Mouse (Mus musculus): Measurements from ENCODE around the gene Crybb3. TPM values are rescaled to one million over a fixed set of nuclear protein-coding genes. Genes with fewer than 3 reads are reported as not detected.

Crybb3 gene
- not detected in 2 replicates for polyA plus RNA-seq (2016; fragmentation: Nextera tagmentation; extraction: Ambion mirVana)

- no peak within 1 kb of the TSS for H3K4me3 ChIP-seq
- H3K27ac ChIP-seq = no peak within 1 kb of the TSS
- H3K4me1 ChIP-seq = no peaks in the 10 kb centered on the region
- H3K9ac ChIP-seq = no peak within 1 kb of the TSS
- 73% methylated on average over 8 of the region's 8 CpGs for WGBS (ENCODE audit: insufficient replicate concordance)
- H3K36me3 ChIP-seq = no peaks in the 10 kb centered on the region
- no peak for ATAC-seq
- peaks cover 4% of the 10 kb centered on the region; the same call in 1 of the 2 replicates for H3K27me3 ChIP-seq (replicated peaks)
- no peaks in the 10 kb centered on the region for H3K9me3 ChIP-seq (replicated peaks)
- no peak within 1 kb of the TSS for H3K4me2 ChIP-seq
These were observed at the start of gene Crybb3 for GRCm38 (mm10) chr5:113081439-113081838. TSS of gene Crybb3 (minus strand) at chr5:113081584.

GRCm38 (mm10) chr5:113128426-113128825 is 47.0 kb upstream of the Crybb3 start:
- Histone ChIP-seq H3K4me2 (no peak overlapping the region), H3K9me3 (replicated peaks) (no peaks in the 10 kb centered on the region), H3K4me1 (no peaks in the 10 kb centered on the region), H3K27me3 (replicated peaks) (no peaks in the 10 kb centered on the region), H3K27ac (no peak overlapping the region), H3K9ac (no peak overlapping the region), H3K4me3 (no peak overlapping the region), H3K36me3 (no peaks in the 10 kb centered on the region)
- ATAC-seq = no peak
- 58% methylated on average over 4 of the region's 4 CpGs for WGBS (ENCODE audit: insufficient replicate concordance)

- H3K27me3 ChIP-seq (replicated peaks) = no peaks in the 10 kb centered on the region
- ATAC-seq = no peak
- WGBS (ENCODE audit: insufficient replicate concordance) = 80% methylated on average over 12 of the region's 12 CpGs
- H3K9ac ChIP-seq = no peak overlapping the region
- H3K4me2 ChIP-seq = no peak overlapping the region
- no peak overlapping the region for H3K4me3 ChIP-seq
- no peak overlapping the region for H3K27ac ChIP-seq
- no peaks in the 10 kb centered on the region for H3K9me3 ChIP-seq (replicated peaks)
- peaks cover 18% of the 10 kb centered on the region for H3K4me1 ChIP-seq
- no peaks in the 10 kb centered on the region for H3K36me3 ChIP-seq
These were observed 45.1 kb upstream of the Crybb3 start for GRCm38 (mm10) chr5:113126476-113126875.

GRCm38 (mm10) chr5:113123693-113124092 is 42.3 kb upstream of the Crybb3 start:
- no peaks in the 10 kb centered on the region for H3K9me3 ChIP-seq (replicated peaks)
- WGBS (ENCODE audit: insufficient replicate concordance) = 72% methylated on average over 10 of the region's 10 CpGs
- no peak for ATAC-seq
- H3K4me2 ChIP-seq = no peak overlapping the region
- peaks cover 46% of the 10 kb centered on the region for H3K4me1 ChIP-seq
- H3K4me3 ChIP-seq = no peak overlapping the region
- no peak overlapping the region for H3K9ac ChIP-seq
- H3K27me3 ChIP-seq (replicated peaks) = no peaks in the 10 kb centered on the region
- no peak overlapping the region for H3K27ac ChIP-seq
- no peaks in the 10 kb centered on the region for H3K36me3 ChIP-seq

GRCm38 (mm10) chr5:113122326-113123054 is 41.1 kb upstream of the Crybb3 start:
- Histone ChIP-seq H3K9me3 (replicated peaks) (no peaks in the 10 kb centered on the region), H3K27ac (no peak overlapping the region), H3K4me3 (no peak overlapping the region), H3K27me3 (replicated peaks) (no peaks in the 10 kb centered on the region), H3K4me2 (no peak overlapping the region), H3K36me3 (no peaks in the 10 kb centered on the region), H3K4me1 (peaks cover 53% of the 10 kb centered on the region), H3K9ac (no peak overlapping the region)
- 19% methylated on average over 12 of the region's 12 CpGs for WGBS (ENCODE audit: insufficient replicate concordance)
- ATAC-seq = 0 out of 2 replicates have a peak, but pooled peaks have one; percentile 10

DNA sequence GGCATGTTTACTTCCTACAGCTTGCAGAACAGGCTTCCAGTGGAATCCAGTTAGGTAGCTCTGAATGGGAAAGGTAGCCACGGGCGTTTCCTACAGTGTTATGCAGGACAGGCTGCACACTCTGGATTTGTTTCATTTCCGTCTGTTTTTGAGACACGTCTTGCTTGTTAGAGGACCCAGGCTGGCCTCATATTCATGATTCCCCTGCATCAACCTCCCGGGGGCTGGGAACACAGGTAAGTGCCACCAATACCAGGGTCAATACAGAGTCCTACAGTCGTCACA is 40.1 kb upstream of the Crybb3 start:
- no peak for ATAC-seq
- Histone ChIP-seq H3K9ac (no peak overlapping the region), H3K36me3 (no peaks in the 10 kb centered on the region), H3K4me3 (no peak overlapping the region), H3K4me2 (no peak overlapping the region), H3K27ac (no peak overlapping the region), H3K9me3 (replicated peaks) (no peaks in the 10 kb centered on the region), H3K4me1 (peaks cover 53% of the 10 kb centered on the region), H3K27me3 (replicated peaks) (no peaks in the 10 kb centered on the region)
- 73% methylated on average over 6 of the region's 6 CpGs for WGBS (ENCODE audit: insufficient replicate concordance)

DNA sequence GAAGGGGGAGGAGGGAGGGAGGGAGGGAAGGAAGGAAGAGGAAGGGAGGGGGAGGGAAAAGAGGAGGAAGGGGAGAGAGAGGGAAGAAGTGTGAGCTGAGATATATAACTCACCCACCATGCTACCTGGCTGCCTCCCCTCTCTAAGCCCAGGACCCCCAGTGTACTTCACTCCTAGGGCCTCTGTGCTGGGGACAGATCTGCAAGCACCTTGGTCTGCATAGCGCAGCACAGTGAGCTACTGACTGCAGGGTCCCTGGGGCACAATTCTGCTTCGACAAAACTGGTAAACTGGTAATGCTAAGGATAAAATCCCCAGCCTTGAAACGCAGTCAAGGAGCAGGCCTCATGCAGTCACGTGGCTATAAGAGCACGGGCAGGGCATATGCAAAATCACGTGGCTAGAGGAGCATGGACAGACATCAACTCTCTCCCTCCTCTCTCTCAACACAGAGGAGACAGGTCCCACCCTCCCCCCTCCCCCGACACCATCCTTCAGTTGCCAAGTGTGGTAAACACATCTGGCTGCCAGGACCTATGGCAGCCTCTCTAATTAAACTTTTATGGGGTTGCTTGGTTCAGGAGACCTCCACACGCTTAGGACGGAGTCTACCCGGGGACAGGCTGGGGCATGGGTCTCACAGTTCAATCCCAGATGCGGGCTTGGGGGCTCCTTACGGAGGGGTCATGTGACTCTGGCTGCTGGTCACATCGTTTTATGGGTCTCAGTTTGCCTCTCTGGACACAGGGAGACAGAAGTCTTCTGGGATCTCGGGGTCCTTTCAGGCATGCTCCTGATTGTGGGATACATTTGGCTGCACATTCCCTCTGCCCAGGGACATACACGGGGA is 39.6 kb upstream of the Crybb3 start:
- Histone ChIP-seq H3K9ac (no peak overlapping the region), H3K4me2 (peak overlapping the region; percentile 58)

GRCm38 (mm10) chr5:113119861-113120465 is 38.6 kb upstream of the Crybb3 start:
- no peak for ATAC-seq

More for the DNA sequence above, 39.6 kb upstream of the Crybb3 start:
- peaks cover 58% of the 10 kb centered on the region for H3K4me1 ChIP-seq
- H3K36me3 ChIP-seq = no peaks in the 10 kb centered on the region
- H3K27me3 ChIP-seq (replicated peaks) = no peaks in the 10 kb centered on the region
- H3K9me3 ChIP-seq (replicated peaks) = no peaks in the 10 kb centered on the region
- H3K27ac ChIP-seq = no peak overlapping the region
- no peak for ATAC-seq
- H3K4me3 ChIP-seq = no peak overlapping the region
- WGBS (ENCODE audit: insufficient replicate concordance) = 38% methylated on average over 15 of the region's 15 CpGs

DNA sequence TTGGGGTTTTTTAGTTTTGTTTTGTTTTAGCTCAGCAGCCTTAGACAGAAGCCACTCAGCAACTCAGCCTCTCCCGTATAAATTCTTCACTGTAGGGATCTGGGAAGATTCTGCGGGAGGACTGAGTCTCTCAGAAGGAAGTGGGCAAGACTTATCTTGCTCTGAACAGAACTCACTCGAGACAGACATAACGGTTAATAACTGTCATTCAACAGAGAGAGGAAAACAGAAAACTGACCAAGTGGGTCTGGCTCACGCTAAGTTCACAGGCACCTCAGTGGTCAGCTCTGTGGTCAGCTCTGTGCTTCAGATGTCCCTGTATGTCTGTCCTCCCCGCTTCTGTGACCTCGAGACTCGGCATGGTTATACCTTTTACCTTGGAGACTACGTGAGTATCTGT is 37.9 kb upstream of the Crybb3 start:
- Histone ChIP-seq H3K27ac (peak overlapping the region; percentile 64), H3K9me3 (replicated peaks) (no peaks in the 10 kb centered on the region), H3K4me3 (peak overlapping the region; percentile 27), H3K36me3 (no peaks in the 10 kb centered on the region), H3K4me1 (peaks cover 74% of the 10 kb centered on the region), H3K27me3 (replicated peaks) (no peaks in the 10 kb centered on the region), H3K4me2 (peak overlapping the region; percentile 58), H3K9ac (peak overlapping the region; percentile 32)
- ATAC-seq = no peak
- WGBS (ENCODE audit: insufficient replicate concordance) = 14% methylated on average over 9 of the region's 9 CpGs

More at GRCm38 (mm10) chr5:113119861-113120465, 38.6 kb upstream of the Crybb3 start:
- Histone ChIP-seq H3K9ac (peak overlapping the region; percentile 32), H3K36me3 (no peaks in the 10 kb centered on the region), H3K4me3 (peak overlapping the region; percentile 27), H3K4me2 (peak overlapping the region; percentile 58), H3K9me3 (replicated peaks) (no peaks in the 10 kb centered on the region), H3K4me1 (peaks cover 68% of the 10 kb centered on the region), H3K27me3 (replicated peaks) (no peaks in the 10 kb centered on the region), H3K27ac (peak overlapping the region; percentile 64)
- WGBS (ENCODE audit: insufficient replicate concordance) = 13% methylated on average over 13 of the region's 13 CpGs

DNA sequence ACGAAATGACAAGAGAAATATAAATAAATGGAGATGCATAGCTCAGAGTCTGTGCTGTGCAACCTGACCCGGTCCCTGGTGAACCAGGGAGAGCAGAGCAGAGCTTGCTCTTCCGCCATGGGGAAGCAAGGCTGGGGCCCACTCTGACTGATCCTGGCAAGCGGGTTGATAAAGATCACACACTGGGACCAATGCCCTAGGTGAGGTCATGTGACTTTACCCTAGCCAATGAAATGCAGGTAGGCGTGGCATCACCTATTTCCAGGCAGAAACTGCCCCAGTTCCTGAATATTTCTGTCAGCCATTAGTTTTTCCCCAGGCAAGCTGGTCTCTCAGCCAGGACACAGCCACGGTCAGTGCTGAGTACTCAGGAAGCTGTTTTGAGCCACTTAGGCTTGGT is 37.3 kb upstream of the Crybb3 start:
- Histone ChIP-seq H3K36me3 (no peaks in the 10 kb centered on the region), H3K27ac (peak overlapping the region; percentile 64), H3K4me3 (peak overlapping the region; percentile 27), H3K27me3 (replicated peaks) (no peaks in the 10 kb centered on the region), H3K4me2 (peak overlapping the region; percentile 58), H3K4me1 (peaks cover 80% of the 10 kb centered on the region), H3K9ac (peak overlapping the region; percentile 32), H3K9me3 (replicated peaks) (no peaks in the 10 kb centered on the region)
- WGBS (ENCODE audit: insufficient replicate concordance) = 11% methylated on average over 6 of the region's 6 CpGs
- ATAC-seq = peak; percentile 66

GRCm38 (mm10) chr5:113117361-113117760 is 36.0 kb upstream of the Crybb3 start:
- H3K9ac ChIP-seq = no peak overlapping the region
- H3K36me3 ChIP-seq = no peaks in the 10 kb centered on the region
- WGBS (ENCODE audit: insufficient replicate concordance) = 83% methylated on average over 5 of the region's 5 CpGs
- ATAC-seq = no peak
- H3K4me1 ChIP-seq = peaks cover 85% of the 10 kb centered on the region
- H3K27ac ChIP-seq = no peak overlapping the region
- no peaks in the 10 kb centered on the region for H3K9me3 ChIP-seq (replicated peaks)
- no peak overlapping the region for H3K4me3 ChIP-seq
- H3K4me2 ChIP-seq = no peak overlapping the region
- no peaks in the 10 kb centered on the region for H3K27me3 ChIP-seq (replicated peaks)

- ATAC-seq = no peak
- Histone ChIP-seq H3K9ac (no peak overlapping the region), H3K27ac (0 out of 2 replicates have a peak overlapping the region, but pooled peaks have one; percentile 87)
These were observed 34.5 kb upstream of the Crybb3 start for GRCm38 (mm10) chr5:113115896-113116295.

More at GRCm38 (mm10) chr5:113115896-113116295, 34.5 kb upstream of the Crybb3 start:
- H3K36me3 ChIP-seq = no peaks in the 10 kb centered on the region
- no peak overlapping the region for H3K4me2 ChIP-seq
- H3K4me1 ChIP-seq = peaks cover 84% of the 10 kb centered on the region
- H3K9me3 ChIP-seq (replicated peaks) = no peaks in the 10 kb centered on the region
- no peaks in the 10 kb centered on the region for H3K27me3 ChIP-seq (replicated peaks)
- H3K4me3 ChIP-seq = no peak overlapping the region
- 71% methylated on average over 10 of the region's 10 CpGs for WGBS (ENCODE audit: insufficient replicate concordance)
